Mouse (Mus musculus): ENCODE results near the gene Hip1.

Gene Hip1

DNA sequence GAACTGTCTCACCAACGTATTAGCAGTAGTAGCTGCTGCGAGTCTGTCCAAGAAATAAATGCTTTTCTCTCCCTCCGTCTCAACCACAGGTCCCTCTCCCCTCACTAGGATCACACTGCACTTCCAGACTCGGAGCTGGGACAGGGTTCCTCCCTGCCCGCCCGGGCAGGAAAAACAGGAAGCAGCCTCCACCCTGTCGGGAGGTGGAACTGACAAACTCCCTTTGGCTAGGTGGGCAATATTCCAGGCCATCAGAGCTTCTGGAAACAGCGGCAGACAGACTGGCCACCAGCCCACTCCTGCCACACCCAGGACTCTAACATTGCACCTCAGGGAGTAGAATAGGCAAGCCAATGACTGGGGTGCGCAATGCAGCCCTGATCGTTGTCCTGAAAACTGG lies 11.5 kb downstream of the Hip1 start:
- no peak for DNase-seq (ENCODE audit: extremely low spot score, low spot score)

DNA sequence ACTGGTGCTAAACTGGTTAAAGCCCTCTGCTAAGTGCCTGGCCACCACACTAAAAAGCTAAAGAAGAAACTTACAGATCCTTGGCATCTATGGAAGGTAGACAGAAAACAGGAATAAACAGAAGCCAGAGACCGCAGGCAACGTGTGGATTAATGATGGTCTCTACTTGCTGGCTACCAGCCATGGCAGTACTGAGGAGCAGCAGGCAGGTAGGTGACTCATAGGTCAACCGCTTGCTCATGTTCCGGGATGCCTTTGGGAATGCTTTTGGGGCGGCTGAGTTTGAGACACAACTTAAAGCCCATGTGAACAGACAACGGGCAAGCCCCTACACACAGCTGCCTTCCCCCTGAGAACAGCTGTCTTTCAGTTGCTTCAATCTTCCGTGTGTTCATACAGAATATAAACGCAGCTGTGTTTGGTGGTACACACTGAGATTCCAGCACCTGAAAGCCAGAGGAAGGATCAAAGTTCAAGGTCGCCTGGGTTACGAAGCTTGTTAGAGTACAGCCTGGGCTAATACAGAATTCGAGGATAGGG lies 13.5 kb downstream of the Hip1 start:
- DNase-seq (ENCODE audit: extremely low spot score, low spot score), result no peak

DNA sequence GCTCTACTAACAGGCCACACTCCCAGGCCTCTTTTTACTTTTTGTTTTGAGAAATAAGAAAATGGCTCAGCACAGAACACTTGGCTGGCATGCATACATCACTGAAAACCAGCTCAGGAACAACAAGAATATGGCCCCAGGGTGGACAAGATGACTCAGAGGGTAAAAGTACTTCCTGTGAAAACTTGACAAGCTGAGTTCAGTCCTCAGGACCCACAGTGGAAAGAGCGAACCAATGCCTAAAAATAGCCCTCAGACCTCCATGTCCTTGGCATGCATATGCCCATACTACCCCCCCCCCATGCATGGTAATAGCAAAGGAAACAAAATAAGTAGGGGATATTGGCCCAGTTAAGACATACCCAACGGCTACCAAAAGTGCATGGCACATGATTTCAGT lies 15.0 kb downstream of the Hip1 start:
- no peak for DNase-seq (ENCODE audit: extremely low spot score, low spot score)

DNA sequence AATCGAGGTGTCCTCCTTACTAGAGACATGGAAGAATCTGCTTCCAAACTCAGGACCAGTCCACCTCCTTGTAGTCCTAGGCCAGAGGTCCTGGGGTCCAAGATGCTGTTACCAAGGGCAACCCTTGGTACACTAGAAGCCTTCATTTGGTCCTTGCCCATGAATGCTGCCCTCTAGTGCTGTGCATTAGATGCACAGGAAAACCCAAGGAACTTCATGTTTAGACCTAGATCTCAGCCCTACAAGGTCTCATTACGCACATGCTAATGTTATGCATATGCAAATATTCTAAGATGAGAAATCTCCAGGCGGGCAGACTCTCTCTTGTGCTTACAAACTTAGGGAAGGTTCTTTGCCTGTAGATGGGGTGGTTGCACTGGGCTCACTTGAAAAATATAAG lies 15.6 kb downstream of the Hip1 start:
- DNase-seq (ENCODE audit: extremely low spot score, low spot score), result no peak

DNA sequence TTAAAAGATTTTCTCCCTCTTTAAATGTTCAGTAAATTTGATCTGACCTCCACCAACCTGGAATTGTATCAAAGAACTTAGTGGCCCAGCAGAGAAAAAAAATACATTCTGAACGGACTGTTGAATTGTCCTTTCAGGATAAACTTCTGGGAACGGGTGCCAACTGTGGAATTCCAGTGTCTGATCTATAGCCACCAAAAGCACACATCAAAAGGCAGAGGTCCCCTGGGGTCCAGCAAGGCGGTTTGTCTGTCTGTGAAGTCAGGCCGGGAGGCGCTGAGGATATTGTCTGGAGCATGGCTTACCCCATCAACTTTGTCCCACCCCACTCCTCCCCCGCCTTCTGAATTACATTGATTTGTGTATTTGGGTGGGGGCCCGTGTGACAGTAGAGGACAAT lies 16.9 kb downstream of the Hip1 start:
- no peak for DNase-seq (ENCODE audit: extremely low spot score, low spot score)

DNA sequence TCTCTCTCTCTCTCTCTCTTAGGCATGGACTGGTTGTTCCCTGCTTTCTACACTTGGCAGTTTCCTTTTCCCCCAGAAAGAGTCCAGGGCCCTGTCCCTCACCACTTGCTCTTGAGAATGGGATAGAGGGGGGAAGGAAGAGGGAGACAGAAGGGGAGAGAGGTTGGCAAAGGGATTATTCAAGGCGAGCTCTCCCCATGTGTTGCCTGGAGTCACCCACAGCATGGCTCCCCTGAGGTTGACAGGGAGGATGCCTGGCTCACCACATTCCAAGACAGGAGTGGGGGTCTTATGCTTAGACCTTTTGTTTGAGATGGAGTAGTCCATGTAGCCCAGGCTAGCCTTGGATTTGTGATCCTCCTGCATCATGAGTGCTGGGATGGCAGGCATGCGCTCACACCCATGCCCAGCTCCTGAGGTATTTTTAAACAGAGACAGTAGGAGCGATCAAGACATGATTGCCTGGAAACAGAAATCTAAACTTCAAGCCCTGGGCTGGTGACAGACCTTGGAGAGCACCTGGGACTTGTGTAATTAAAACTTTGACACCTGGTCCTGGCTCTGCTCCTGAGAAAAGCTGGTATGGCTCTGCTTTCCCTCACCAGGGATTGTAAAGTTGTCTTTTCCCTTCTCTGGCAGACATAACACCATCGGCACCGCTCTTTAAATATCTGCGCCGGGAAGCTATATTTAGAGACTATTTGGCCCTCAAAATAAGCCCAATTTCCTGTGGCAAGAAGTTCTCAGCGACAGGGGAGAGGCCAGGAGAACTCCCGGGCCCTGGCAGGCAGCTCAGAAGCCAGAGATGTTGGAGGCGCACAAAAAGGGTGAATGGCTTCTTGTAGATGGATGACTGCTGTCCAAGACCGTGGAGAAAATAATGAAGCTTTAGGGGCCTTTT lies 20.0 kb downstream of the Hip1 start:
- DNase-seq (ENCODE audit: extremely low spot score, low spot score), result no peak

DNA sequence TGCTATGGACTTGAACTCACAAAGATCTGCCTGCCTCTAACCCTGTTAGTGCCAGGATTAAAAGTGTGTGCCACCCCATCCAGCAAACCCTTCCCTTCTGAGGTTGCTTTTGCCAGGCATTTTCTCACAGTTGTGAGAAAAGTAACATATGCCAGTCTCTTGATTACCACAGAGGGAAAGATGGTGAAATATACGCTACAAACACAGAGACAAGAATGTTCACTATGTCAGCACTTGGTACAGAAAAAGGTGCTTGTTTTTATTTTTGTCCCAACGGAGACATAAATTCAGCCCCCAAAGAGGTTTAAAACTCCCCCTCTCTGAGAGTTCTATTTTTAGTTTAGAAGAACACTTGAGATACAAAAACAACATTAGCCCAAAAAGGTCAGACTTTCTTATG lies 20.8 kb downstream of the Hip1 start:
- no peak for DNase-seq (ENCODE audit: extremely low spot score, low spot score)

DNA sequence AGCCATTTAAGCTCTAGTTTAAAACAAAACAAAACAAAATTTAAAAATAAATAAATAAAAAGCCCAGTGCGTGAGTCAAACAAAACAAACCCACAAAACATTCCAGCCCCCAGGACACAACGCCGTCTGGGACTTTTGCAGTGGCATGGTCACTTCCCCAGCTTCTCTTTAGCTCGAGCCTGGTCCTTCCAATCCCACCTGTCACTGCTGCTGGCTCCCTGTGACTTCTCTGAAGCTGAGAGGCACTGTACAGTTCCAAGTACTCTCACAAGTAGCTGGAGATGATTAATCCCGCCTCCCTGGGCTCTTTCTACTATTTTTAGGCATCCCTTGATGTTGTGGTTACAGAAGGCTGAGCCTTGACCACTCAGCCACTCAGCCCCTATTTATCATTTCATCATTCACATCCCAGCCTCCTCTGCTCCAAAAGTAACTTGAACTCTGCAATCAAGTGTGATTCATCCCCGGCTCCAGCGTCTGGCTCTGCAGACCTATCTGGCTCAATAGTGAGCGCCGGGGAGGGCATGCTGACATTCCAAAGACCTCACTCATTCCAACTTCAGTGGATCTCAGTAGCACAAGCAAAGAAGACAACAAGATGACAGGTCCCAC lies 22.7 kb downstream of the Hip1 start:
- no peak for DNase-seq (ENCODE audit: extremely low spot score, low spot score)

DNA sequence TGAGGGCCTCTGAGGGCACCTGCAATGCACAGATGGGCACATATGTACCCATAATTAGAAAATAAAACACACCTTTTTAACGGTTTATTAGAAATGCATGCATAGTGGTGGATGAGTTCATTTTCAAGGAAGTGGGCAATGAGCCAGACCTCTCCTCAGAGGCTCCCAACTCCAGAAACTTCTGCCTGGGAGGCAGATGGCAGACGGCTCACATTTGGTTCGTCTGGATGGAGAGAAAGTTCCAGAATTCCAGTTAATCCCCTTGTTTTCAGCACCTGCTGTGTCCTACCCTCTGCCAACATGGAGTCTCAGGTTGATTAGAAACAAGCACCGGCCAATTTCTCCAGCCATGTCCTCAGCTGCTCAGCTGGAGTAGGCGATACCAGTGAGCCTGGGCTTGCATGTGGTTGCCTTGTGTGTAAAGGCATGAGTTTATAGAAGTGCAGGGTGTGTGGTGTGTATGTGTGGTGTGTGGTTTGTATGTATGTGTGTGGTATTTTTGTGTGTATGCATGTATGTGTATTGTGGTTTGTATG lies 27.5 kb downstream of the Hip1 start:
- DNase-seq (ENCODE audit: extremely low spot score, low spot score), result no peak

DNA sequence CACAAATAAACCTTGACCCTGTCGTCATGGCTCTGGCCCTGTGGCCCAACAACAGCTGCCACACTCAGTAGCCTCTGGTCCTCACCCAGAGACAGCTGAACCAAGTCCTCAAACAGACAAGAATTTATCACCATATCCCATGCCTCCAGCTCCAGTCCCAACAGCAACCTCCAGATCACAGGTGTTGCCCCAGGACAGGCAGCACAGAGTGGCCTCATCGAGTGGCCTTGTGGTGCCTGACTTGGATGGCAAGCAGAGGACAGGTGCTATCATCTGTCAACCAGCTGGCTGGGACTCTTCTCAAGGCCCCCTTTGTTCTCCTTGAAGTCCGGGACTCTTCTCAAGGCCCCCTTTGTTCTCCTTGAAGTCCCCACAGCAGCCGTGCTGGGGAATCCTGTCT lies 31.8 kb downstream of the Hip1 start:
- DNase-seq (ENCODE audit: extremely low spot score, low spot score), result peak; percentile 32

DNA sequence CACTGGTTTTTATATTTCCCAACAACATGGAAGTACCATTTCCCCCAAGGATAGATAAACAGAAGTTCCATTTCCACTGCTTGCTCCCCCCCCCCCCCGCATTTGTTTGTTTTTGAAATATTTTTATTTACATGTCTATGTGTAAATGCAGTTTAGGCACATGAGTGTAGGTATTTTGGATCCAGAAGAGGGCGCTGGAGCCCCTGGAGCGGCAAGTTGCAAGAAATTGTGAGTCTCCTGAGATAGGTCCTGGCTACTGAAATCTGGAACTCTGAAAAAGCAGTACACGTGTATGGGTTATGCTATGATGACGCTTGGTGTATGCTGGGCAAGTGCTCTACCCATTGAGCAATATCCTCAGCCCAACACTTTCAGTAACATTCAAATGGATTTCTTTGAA lies 33.8 kb downstream of the Hip1 start:
- DNase-seq (ENCODE audit: extremely low spot score, low spot score), result no peak

DNA sequence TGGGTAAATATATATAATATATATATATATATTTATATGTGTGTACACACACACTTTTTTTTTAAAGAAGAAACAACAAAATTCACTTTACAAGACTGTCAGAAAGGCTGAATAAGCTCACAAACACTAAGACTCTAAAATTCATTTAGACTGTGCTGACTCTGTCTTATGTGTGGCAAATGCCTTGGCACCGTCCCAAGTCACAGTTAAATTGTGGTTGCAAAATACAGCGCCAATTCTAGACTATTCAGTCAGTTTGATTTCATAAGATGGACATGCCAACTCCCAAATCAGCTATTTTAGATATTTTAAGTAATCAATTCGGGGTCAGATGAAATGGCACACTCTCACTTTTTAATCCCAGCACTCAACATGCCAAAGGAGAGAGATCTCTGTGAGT lies 36.6 kb downstream of the Hip1 start:
- no peak for DNase-seq (ENCODE audit: extremely low spot score, low spot score)

DNA sequence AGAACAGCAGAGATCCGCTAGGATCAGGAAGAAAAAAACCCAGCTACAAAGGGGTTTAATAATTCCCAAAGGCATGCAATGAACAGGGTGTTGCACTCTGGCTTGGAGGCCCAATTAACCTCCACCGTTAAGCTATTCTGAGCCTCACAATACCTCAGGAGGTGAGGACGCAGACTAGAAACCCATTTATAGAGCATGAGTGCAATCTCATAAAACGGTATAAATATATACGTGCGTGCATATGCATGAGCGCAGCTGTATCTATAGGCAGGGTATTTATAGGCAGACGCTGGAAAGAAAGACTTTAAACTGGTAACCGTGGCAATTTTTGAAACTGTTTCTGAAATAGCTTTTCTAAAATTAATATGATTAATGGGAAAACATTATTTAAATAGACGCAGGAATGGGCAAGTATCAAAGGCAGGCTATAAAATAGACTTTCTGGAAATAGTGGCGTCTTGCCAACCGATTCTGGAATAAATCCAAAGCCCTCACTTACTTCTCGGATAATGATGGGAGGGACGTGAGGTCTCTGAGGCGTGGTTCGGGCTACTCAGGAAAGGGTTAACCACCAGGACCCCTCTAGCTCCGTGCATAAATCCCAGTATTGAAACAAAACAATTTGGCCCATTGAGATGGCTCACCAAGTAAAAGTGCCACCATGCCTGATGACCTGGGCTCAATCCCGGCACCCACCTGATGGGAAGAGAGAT lies 37.2 kb downstream of the Hip1 start:
- DNase-seq (ENCODE audit: extremely low spot score, low spot score), result no peak

DNA sequence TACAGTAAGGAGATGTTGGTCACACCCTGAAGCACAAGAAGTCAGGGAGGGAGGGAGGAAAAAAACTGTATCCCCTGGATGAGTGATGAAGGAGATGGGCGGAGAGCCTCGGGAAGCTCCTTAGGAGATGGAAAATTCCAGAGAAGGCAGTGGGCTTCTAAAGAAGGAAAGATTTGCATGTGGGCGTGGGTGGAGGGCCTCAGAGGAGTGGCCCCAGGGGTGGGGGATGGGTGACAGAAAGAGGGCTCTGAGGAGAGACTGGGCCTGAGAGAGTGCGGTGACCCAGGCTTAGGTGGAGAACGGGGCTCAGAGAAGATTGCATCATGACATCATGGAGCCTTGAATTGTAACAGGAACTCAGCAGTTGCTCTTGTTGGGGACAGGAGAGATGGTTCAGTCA lies 39.5 kb downstream of the Hip1 start:
- DNase-seq (ENCODE audit: extremely low spot score, low spot score), result no peak

DNA sequence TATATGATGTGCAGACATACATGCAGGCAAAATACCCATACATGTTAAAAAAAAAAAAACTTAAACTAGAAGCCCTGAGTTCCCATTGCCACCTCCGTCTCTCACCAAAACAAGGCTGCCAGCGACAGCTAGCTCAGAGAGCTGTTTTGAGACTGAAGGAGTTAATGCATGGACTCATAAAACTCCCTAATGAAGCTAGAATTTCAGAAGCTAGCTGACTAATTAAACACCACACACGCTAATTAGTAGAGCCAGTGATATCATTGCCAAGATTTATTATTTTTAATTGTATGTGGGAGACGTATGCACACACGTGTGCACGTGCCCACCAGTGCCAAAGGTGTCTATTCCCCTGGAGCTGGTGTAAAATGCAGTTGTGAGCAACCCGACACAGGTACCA lies 42.0 kb downstream of the Hip1 start:
- DNase-seq (ENCODE audit: extremely low spot score, low spot score), result no peak

DNA sequence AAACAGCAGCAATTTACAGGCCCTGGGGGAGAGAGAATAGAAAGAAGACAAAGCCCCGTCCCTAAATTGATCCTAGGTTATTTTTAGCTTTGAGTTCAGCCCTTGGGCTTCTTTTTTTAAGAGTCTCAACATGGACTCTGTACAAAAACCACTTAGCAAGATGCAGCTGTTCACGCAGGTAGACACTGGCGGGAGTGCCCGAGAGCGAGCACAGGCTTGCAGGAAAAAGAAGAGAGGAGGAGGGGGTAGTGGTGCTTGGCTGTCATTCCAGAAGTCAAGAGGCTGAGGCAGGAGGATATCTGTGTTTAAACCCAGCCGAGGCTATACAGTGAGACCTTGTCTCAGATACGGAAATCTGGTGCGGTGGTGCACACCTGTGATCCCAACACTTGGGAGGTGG lies 42.9 kb downstream of the Hip1 start:
- no peak for DNase-seq (ENCODE audit: extremely low spot score, low spot score)

DNA sequence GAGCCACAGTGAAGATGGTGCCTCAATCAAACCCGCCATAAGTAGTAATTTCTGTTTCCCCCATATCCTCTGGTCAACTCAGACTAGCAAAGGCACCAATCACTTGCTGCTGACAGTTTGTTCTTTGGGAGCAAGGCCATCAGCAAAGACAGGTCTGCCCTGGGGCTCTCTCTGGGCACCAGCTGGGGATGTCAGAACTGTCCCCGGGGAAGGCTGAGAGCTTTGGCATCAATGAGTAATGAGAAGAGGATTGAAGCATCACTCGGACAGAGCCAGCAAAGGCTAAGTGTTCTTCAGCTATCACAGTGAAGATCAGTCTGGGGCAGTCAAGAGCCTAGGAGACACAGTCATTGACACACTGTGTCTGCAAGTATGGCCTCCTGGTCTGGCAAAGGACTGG lies 46.0 kb downstream of the Hip1 start:
- DNase-seq (ENCODE audit: extremely low spot score, low spot score), result no peak

DNA sequence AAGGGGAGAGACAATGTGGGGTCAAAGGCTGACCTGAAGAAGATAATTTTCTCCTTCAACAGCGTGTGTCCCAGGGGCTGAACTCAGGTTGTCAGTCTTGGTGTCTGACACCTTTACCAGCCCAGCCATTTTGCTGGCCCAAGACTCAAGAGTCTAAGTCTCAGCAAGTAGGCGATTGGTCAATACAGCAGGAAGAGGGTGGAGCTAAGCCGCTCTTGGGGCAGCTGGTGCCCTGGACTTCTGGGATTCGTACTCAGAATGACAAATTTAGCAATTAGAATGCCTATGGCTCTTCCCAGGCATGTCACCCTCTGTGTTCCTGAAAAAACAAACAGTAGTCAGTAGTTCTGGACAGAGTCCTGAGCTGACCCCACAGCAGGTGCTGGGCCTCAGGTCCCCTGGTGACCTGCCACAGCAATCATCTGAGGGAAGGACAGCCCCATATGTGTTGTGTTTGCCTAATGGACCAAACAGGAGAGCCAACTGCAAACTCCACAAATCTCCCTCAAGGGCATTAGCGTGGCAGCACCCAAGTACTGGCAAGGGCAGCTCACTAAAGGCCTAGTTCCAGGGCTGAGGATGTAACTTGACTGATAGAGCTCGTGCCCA lies 47.5 kb downstream of the Hip1 start:
- no peak for DNase-seq (ENCODE audit: extremely low spot score, low spot score)

DNA sequence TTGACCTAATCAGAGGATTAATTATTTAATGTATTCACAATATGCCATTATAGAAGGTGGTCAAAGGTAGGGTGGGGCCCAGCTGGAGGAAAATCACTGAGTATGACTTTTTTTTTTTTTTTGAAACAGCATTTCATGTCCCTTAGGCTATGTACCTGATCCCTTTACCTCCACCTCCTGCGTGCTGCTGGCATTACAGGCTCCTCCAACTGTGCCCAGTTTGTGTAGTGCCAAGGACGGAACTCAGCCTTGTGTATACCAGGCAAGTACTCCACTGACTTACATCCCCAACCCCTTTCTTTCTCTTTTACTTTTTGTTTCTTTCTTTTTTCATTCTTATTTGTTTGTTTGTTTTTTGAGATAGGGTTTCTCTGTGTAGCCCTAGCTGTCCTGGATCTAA lies 48.4 kb downstream of the Hip1 start:
- no peak for DNase-seq (ENCODE audit: extremely low spot score, low spot score)

DNA sequence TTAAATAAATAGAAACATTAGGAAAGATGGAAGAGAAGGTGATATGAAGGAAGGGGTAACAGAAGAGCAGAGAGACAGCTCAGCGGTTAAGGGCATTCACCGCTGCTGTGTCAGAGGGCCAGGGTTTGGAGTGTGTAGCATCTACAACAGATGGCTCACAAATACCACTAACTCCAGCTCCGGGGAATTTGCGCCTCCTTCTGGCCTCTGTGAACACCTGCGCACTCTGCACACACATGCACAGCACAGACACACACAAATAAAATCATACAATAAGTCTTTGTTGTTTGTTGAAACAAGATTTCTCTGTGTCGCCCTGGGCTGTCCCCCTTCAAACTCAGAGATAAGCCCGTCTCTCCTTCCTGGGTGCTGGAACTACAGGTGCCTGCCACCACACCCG lies 49.4 kb downstream of the Hip1 start:
- no peak for DNase-seq (ENCODE audit: extremely low spot score, low spot score)

DNA sequence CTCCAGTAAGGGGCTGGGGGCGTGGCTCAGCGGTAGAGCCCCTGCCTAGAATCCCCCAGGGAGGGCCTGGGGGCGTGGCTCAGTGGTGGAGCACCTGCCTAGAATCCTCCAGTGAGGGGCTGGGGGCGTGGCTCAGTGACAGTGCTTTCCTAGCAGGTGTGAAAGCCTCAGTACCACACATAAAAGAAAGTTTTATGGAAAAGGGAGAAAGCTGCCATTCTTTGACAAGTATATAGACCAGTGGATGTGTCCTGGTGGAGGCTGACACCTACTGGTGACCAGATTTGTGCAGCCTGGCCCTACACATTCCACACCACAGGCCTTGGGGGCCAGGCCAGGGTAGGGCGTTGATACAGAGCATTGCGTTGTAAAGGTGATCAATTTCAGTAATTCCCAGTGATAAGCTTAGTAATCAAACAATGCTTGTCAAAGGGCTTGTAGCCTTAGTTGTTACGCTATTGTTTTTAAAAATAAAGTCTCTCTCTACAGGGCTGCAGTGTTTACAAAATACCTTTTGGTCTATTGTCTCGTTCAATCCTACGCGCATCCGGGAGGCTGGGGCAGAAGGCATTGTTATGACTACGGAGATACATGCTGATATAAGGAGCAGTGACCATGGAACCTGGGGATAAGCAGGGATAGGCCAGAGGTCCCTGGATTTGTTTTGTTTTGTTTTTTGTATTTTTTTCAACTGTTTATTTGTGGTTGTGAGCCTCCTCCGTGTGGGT lies 50.6 kb downstream of the Hip1 start:
- no peak for DNase-seq (ENCODE audit: extremely low spot score, low spot score)
